Mouse (Mus musculus) C2C12 (cell line): Measurements from ENCODE around the gene Speg. TPM values are rescaled to one million over a fixed set of nuclear protein-coding genes. Genes with fewer than 3 reads are reported as not detected.

ENCODE experiments used
- H3K27me3 ChIP-seq: one replicate; pipeline ENCODE4 v1.6.1; 2011; ENCODE audit not compliant: control insufficient read depth, insufficient read depth, insufficient read length
- H3K36me3 ChIP-seq: one replicate; pipeline ENCODE4 v1.6.1; 2011; ENCODE audit not compliant: control insufficient read depth, insufficient read depth
- H3K4me3 ChIP-seq: one replicate; pipeline ENCODE4 v1.5.1; 2011; ENCODE audit warnings: mild to moderate bottlenecking, control low read depth; ENCODE audit not compliant: poor library complexity, insufficient read depth, severe bottlenecking
- H3K79me2 ChIP-seq: one replicate; pipeline ENCODE4 v1.6.1; 2011; ENCODE audit not compliant: control insufficient read depth, insufficient read depth
- H3K79me3 ChIP-seq: one replicate; pipeline ENCODE4 v1.6.1; 2011; ENCODE audit warnings: low read depth, control low read depth
- H3ac ChIP-seq: one replicate; pipeline ENCODE3; 2011; ENCODE audit warnings: low read depth; ENCODE audit not compliant: control insufficient read depth, insufficient read length
- CEBPB ChIP-seq: IDR thresholded peaks from one replicate; pipeline ENCODE4 v1.6.1; 2011; ENCODE audit warnings: low read depth, mild to moderate bottlenecking, control low read depth, moderate library complexity
- CTCF ChIP-seq: IDR thresholded peaks from one replicate; pipeline ENCODE4 v1.5.1; 2011; ENCODE audit not compliant: control insufficient read depth, insufficient read depth, insufficient read length
- FOSL1 ChIP-seq: IDR thresholded peaks from one replicate; pipeline ENCODE4 v1.8.0; 2011; ENCODE audit warnings: mild to moderate bottlenecking, low read length; ENCODE audit not compliant: poor library complexity, insufficient read depth, severe bottlenecking
- MAX ChIP-seq: IDR thresholded peaks from one replicate; pipeline ENCODE4 v1.6.1; 2011; ENCODE audit warnings: mild to moderate bottlenecking, control low read depth
- MYOD1 ChIP-seq: IDR thresholded peaks from one replicate; pipeline ENCODE4 v1.6.1; 2011; ENCODE audit warnings: low read depth; ENCODE audit not compliant: control insufficient read depth, insufficient read length
- MYOG ChIP-seq: IDR thresholded peaks from one replicate; pipeline ENCODE4 v1.6.1; 2011; ENCODE audit not compliant: control insufficient read depth, insufficient read length; ENCODE audit errors: extremely low read depth
- USF1 ChIP-seq: IDR thresholded peaks from one replicate; pipeline ENCODE4 v1.6.1; 2011; ENCODE audit warnings: low read depth, mild to moderate bottlenecking, control low read depth, moderate library complexity
- polyA plus RNA-seq: library from polyadenylated mRNA; unstranded; fragments of >200 nt; fragmentation: generic; extraction: Trizol; gene quantifications from one replicate; pipeline ENCODE4 v1.2.1, GENCODE M21; 2012; ENCODE audit warnings: missing spikeins

Speg gene
- polyA plus RNA-seq, 1 experiment: 29.4 TPM

GRCm38 (mm10) chr1:75361123-75361522 lies 14.0 kb upstream of the Speg start:
- TF ChIP-seq USF1 (no peak), CEBPB (no peak), MAX (no peak), MYOD1 (no peak), MYOG (no peak)
- peak overlapping the region; percentile 39 for H3K4me3 ChIP-seq

GRCm38 (mm10) chr1:75361750-75362149 lies 13.3 kb upstream of the Speg start:
- peaks cover 31% of the 10 kb centered on the region for H3K79me2 ChIP-seq
- no peaks in the 10 kb centered on the region for H3K27me3 ChIP-seq
- peaks cover 10% of the 10 kb centered on the region for H3K79me3 ChIP-seq
- TF ChIP-seq CEBPB (no peak), MYOG (no peak), MAX (no peak), FOSL1 (no peak), USF1 (no peak), MYOD1 (no peak), CTCF (no peak)
- peak overlapping the region; percentile 55 for H3ac ChIP-seq
- no peaks in the 10 kb centered on the region for H3K36me3 ChIP-seq
- no peak overlapping the region for H3K4me3 ChIP-seq

More at GRCm38 (mm10) chr1:75361123-75361522, 14.0 kb upstream of the Speg start:
- Histone ChIP-seq H3K79me2 (peaks cover 31% of the 10 kb centered on the region), H3K36me3 (no peaks in the 10 kb centered on the region), H3K79me3 (peaks cover 10% of the 10 kb centered on the region), H3K27me3 (no peaks in the 10 kb centered on the region), H3ac (peak overlapping the region; percentile 84)

- Histone ChIP-seq H3K27me3 (no peaks in the 10 kb centered on the region), H3K79me2 (peaks cover 31% of the 10 kb centered on the region), H3K4me3 (no peak overlapping the region), H3K36me3 (no peaks in the 10 kb centered on the region), H3ac (no peak overlapping the region), H3K79me3 (peaks cover 10% of the 10 kb centered on the region)
- TF ChIP-seq CEBPB (no peak), MYOD1 (no peak), MAX (no peak), MYOG (no peak)
These were observed 11.2 kb upstream of the Speg start for GRCm38 (mm10) chr1:75363868-75364267.

GRCm38 (mm10) chr1:75365510-75366137 lies 9.5 kb upstream of the Speg start:
- H3K36me3 ChIP-seq: no peaks in the 10 kb centered on the region
- TF ChIP-seq MAX: no peak
- no peak for TF ChIP-seq CEBPB
- TF ChIP-seq CTCF: no peak
- TF ChIP-seq USF1: no peak
- no peak for TF ChIP-seq MYOG
- TF ChIP-seq FOSL1: no peak
- TF ChIP-seq MYOD1: no peak

GRCm38 (mm10) chr1:75369360-75369983 lies 5.6 kb upstream of the Speg start:
- H3K4me3 ChIP-seq: no peak overlapping the region
- no peak overlapping the region for H3ac ChIP-seq
- H3K27me3 ChIP-seq: no peaks in the 10 kb centered on the region
- no peaks in the 10 kb centered on the region for H3K36me3 ChIP-seq
- no peaks in the 10 kb centered on the region for H3K79me3 ChIP-seq
- TF ChIP-seq CTCF (no peak), MAX (no peak)
- H3K79me2 ChIP-seq: no peaks in the 10 kb centered on the region

More at GRCm38 (mm10) chr1:75365510-75366137, 9.5 kb upstream of the Speg start:
- Histone ChIP-seq H3K79me3 (peaks cover 10% of the 10 kb centered on the region), H3K27me3 (no peaks in the 10 kb centered on the region), H3ac (no peak overlapping the region), H3K79me2 (peaks cover 27% of the 10 kb centered on the region), H3K4me3 (no peak overlapping the region)

GRCm38 (mm10) chr1:75369984-75370660 lies 5.0 kb upstream of the Speg start:
- Histone ChIP-seq H3K79me2 (no peaks in the 10 kb centered on the region), H3K4me3 (no peak overlapping the region), H3K36me3 (no peaks in the 10 kb centered on the region), H3K27me3 (no peaks in the 10 kb centered on the region), H3K79me3 (no peaks in the 10 kb centered on the region), H3ac (no peak overlapping the region)
- TF ChIP-seq USF1 (no peak), MAX (no peak), FOSL1 (no peak), CTCF (no peak), MYOD1 (no peak), CEBPB (no peak), MYOG (no peak)
